9 mouse cellular contexts compared by ENCODE assay signal in genomic region chr17:73572440-73572839, GRCm38 (mm10).
A peak's percentile ranks its signal among the peaks of the same experiment; 100 is the strongest.
DNase-seq lines count a peak whose midpoint lies in the region; ATAC-seq and TF ChIP-seq lines count a peak whose summit lies in the region.
"Had no signal": no experiment of that assay in that cellular context is flagged by ENCODE, and none has a peak within 500 bp of the region (broad histone marks: within the 10 kb centered on the region; RNA-seq: fewer than 3 reads in every experiment).

No protein-coding gene starts in this region.

- no peaks in the 10 kb centered on the region for H3K9me3 ChIP-seq in hindbrain, embryonic 11.5 days (ENCODE audit: control insufficient read depth, low read length)
- no peaks in the 10 kb centered on the region for H3K9me3 ChIP-seq in hindbrain, embryonic 14.5 days (ENCODE audit: control insufficient read depth, low read length)
- no peaks in the 10 kb centered on the region for H3K9me3 ChIP-seq in E14TG2a.4 (ENCODE audit: low read length)
- H3K9me3 ChIP-seq: limb, embryonic 12.5 days had no signal

- H3K36me3 ChIP-seq in hindbrain, embryonic 11.5 days (ENCODE audit: control insufficient read depth, insufficient read depth, low read length), result no peaks in the 10 kb centered on the region
- H3K36me3 ChIP-seq in hindbrain, embryonic 14.5 days (replicated peaks; ENCODE audit: control insufficient read depth, insufficient read depth), result no peaks in the 10 kb centered on the region
- H3K36me3 ChIP-seq in E14TG2a.4 (ENCODE audit: insufficient read depth, low read length), result no peaks in the 10 kb centered on the region
- H3K36me3 ChIP-seq: limb, embryonic 12.5 days had no signal

- no peaks in the 10 kb centered on the region for H3K4me1 ChIP-seq in hindbrain, embryonic 11.5 days (replicated peaks; ENCODE audit: control insufficient read depth, insufficient read depth, low read length)
- H3K4me1 ChIP-seq in hindbrain, embryonic 14.5 days (replicated peaks; ENCODE audit: control insufficient read depth, insufficient read depth, low read length), result peaks cover 5% of the 10 kb centered on the region; the same call in 1 of the 2 replicates
- H3K4me1 ChIP-seq in E14TG2a.4 (replicated peaks; ENCODE audit: low read depth, low read length), result no peaks in the 10 kb centered on the region

- no peak overlapping the region for H3K4me2 ChIP-seq in hindbrain, embryonic 11.5 days (replicated peaks; ENCODE audit: low read depth, low read length)
- H3K4me2 ChIP-seq in hindbrain, embryonic 14.5 days (replicated peaks), result no peak overlapping the region
- H3K4me2 ChIP-seq: limb, embryonic 12.5 days had no signal

- 85% methylated on average over 5 of the region's 5 CpGs for WGBS in hindbrain, embryonic 11.5 days
- 82% methylated on average over 5 of the region's 5 CpGs for WGBS in hindbrain, embryonic 14.5 days

- ATAC-seq in hindbrain, embryonic 11.5 days (ENCODE audit: low FRiP score), result no peak
- no peak for ATAC-seq in hindbrain, embryonic 14.5 days (ENCODE audit: low FRiP score)

- peak; percentile 42 for TF ChIP-seq CTCF in E14TG2a.4 (conservative IDR thresholded peaks at IDR 0.05; ENCODE audit: low read length)

- no peak overlapping the region for H3K9ac ChIP-seq in hindbrain, embryonic 11.5 days (ENCODE audit: low read depth, low read length)
- H3K9ac ChIP-seq in hindbrain, embryonic 14.5 days, result no peak overlapping the region
- H3K9ac ChIP-seq: limb, embryonic 12.5 days had no signal

- no peak overlapping the region for H3K27ac ChIP-seq in hindbrain, embryonic 11.5 days (ENCODE audit: low read depth, low read length)
- H3K27ac ChIP-seq in hindbrain, embryonic 14.5 days, result no peak overlapping the region
- H3K27ac ChIP-seq: limb, embryonic 12.5 days had no signal

- DNase-seq in hindbrain, embryonic 11.5 days (ENCODE audit: low spot score), result peak; percentile 45
- no peak for DNase-seq in hindbrain, embryonic 14.5 days (ENCODE audit: low spot score)
- peak; percentile 15 for DNase-seq in c-Kit-positive CD71-positive TER-119-positive erythroid progenitor cells, embryonic 14.5 days (ENCODE audit: low spot score)
- DNase-seq in gastrocnemius, postnatal 36 days, result peak; percentile 38 to 42
- peak; percentile 63 to 81 for DNase-seq in layer of hippocampus, postnatal 25 days (ENCODE audit: extremely low spot score in 1 of 2, low spot score in 1 of 2)
- DNase-seq in naive thymus-derived CD4-positive, alpha-beta T cell, adult 2 months (ENCODE audit: low read depth), result peak; percentile 67
- DNase-seq in thymus, postnatal 36 days, result peak; percentile 51 to 57

- no peak overlapping the region for H3K4me3 ChIP-seq in hindbrain, embryonic 11.5 days (ENCODE audit: low read depth, low read length)
- no peak overlapping the region for H3K4me3 ChIP-seq in hindbrain, embryonic 14.5 days (replicated peaks; ENCODE audit: low read length)
- no peak overlapping the region for H3K4me3 ChIP-seq in E14TG2a.4 (replicated peaks; ENCODE audit: low read length)
- H3K4me3 ChIP-seq: limb, embryonic 12.5 days had no signal

- intact Hi-C loops in gastrocnemius, postnatal 36 days (cut with DNase I), result loop anchor here (5.0 kb wide), 2 partner anchors 170 to 310 kb away; no protein-coding TSS in a partner anchor

- no peaks in the 10 kb centered on the region for H3K27me3 ChIP-seq in hindbrain, embryonic 11.5 days (ENCODE audit: control insufficient read depth, insufficient read depth, low read length)
- H3K27me3 ChIP-seq in hindbrain, embryonic 14.5 days (ENCODE audit: control insufficient read depth, insufficient read depth, low read length), result no peaks in the 10 kb centered on the region
- H3K27me3 ChIP-seq in E14TG2a.4 (ENCODE audit: insufficient read depth, low read length), result no peaks in the 10 kb centered on the region
